Mouse (Mus musculus): ENCODE results near the gene Clip2.

DNA sequence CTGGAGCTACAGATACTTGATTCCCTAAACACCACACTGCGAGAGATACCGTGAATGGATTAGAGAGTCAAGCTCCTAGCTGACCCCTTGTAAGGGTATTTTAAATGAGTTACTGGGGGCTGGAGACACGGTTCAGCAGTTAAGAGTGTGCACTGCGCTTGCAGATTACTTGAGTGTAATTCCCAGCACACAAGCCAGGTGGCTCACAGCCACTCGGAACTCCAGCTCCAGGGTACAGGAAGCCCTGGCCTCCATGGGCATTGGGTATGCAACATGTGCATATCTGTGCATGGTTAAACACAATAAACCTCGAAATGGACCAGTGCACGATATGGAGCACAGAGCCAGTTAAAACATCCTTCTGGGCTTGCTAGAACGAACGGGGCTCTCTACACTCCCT, 50.8 kb downstream of the Clip2 start:
- TF ChIP-seq CTCF (IDR thresholded peaks at IDR 0.05; ENCODE audit: extremely low read depth, insufficient read length, insufficient replicate concordance, low read depth, low read length) (peak; percentile 13; the same call in 1 of the 2 replicates), POLR2A (IDR thresholded peaks at IDR 0.05; ENCODE audit: low read depth, low read length) (no peak)
